Mouse (Mus musculus) thymus, adult 18-20 months (tissue): Measurements from ENCODE around the gene Cfap45.

Experiments used
- DNase-seq, 2 experiments: peaks; one replicate each; pipeline ENCODE4 v3.0.0; 2022; ENCODE audit warnings: mixed read lengths in 2 of 2

The Cfap45 gene

DNA sequence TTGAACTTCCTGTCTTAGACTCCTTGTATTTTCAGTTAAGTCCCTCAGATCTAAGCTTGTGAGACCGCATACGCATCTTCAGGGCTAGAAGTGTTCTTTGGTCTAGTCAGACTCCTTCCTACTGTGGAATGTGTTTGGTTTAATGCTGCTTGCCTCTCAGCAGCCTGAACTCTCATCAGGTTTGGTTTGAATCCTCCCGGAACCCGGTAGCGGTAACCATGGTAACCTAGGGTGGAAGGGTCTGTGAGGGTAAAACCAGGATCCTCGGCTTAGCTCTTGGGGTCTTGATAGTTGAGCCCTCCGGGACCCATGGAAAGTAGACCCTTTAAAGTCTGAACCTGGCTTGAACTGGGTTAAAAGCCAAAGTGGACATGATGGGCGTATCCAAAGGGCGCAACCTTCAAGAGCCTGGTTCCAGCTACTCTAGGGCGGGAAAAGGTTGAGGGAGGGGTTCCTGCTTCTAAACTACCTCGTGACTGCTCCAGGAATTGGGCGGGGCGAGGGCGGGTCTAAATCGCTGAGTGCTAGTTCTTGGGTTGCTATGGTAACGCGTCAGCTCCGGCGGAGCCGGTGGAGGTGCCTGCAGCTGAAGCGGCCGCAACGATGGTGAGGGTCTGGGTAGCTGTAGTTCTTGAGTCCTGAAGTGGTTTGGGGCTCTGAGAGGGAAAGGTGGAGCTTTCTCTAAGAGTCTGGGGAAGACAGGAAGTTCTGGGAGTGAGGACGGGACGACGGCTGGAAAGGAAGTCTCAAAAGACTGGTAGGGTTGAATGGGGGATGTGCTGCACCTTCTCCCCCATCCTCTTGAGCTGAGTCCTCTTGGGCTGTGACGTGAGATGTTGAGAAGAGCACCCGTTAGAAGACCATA is at the start of gene Cfap45:
TSS of gene Cfap45 (plus strand) at position 226 of the 865 bp plus-strand sequence.
- peak; percentile 85 to 91 for DNase-seq

DNA sequence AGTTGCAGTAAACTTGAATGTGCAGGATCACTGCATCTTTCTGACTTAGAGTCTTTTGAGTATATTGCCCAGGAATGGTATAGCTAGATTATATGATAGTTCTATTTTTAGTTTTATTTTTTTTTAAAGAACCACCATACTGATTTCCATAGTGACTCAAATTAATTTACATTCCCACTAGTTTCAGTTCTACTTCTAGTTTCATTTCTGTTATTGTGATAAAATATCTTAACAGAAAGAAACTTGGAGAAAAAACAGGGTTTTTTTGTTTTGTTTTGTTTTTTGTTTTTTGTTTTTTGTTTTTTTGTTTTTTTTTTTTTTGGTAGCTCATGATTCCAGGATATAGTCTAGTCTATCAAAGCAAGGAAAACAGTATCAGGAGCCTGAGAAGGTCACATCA is 47.7 kb upstream of the Cfap45 start:
- DNase-seq: no peak

DNA sequence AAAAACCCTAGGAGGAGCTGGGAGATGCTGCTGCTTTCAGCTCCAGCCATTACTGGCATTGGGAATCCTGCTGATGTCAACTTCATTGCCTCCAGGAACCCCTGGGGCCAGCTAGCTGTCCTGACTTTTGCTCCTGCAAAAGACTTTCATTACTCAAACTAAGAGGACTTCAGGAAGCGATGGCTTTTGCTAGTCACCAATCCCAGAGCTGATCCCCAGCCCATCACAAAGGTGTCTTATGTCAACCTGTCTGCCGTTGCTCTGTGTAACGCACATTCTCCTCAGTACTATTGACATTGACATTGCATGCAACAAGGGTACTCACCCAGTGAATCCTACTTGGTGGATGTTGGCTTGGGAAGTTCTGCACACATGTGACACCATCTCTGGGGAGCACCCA is 46.4 kb upstream of the Cfap45 start:
- DNase-seq: no peak

DNA sequence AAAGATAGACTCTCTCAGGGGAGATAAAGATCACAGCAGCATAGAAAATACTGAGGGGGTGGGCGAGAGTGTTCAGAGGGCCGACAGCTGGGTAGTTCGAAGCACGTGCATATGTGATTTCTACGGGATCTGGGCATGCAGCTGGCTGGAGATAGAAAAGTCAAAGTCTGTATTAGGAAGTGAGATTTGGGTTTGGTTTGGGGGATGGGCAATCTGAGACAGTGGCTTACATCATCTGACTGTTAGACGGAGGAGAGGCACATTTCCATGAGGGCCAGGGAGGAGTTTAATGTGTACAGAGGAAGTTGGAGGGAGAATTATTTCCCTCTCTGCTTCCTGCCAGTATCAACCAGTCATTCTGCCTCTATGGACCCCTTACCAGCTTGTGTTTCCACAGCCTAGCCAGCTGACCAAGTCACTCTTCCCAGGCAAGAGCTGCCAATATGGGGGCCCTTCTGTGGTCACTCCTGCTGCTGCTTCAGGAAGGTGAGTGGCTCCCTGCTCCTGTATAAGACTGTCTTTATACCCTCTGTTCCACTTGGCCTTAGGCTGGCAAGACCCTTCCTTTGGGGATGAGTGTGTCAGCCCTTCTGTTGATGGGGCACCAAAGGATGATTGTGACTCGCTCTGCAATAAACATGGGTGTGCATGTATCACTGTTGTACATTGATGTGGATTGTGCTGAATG is 45.4 kb upstream of the Cfap45 start, which contains the start of gene Slamf9:
TSS of gene Slamf9 (plus strand) at position 305 of the 688 bp plus-strand sequence.
- DNase-seq: no peak

DNA sequence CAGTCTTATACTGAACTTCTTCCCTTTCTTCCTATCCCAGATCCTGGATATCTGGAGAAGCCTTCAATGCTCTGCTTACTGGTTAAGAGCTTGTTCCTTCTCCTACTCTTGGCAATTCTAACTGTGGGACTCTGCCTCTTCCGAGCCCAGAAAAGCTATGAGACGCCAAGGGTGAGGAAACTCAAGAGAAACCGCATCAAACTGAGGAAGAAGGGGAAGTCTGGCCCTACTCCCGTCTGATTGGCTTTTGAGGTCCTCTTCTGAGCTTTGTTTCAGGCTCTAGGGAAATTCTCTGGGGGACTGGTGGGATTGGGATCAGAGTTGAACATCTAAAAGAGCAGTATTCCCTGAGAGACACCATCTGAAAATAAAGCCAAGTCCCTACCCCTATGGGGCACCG is 42.6 kb upstream of the Cfap45 start:
- DNase-seq: no peak

DNA sequence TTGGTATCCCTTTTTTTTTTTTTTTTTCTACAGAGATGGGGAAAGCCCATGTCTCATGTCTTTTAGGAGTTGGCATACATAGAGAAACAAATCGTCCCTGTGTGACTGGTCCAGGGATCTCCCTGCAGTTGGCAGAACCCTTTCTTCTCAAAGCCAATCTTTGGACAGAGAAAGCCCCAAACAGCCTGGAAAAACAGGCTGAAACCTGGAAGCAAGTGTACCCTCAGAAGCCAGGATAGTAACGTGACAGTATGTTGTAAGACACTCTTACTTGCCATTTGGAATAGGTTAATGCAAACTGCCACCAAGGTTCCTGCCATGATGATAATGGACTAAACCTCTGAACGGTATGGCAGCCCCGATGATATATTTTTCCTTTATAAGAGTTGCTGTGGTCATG is 40.2 kb upstream of the Cfap45 start:
- no peak for DNase-seq

DNA sequence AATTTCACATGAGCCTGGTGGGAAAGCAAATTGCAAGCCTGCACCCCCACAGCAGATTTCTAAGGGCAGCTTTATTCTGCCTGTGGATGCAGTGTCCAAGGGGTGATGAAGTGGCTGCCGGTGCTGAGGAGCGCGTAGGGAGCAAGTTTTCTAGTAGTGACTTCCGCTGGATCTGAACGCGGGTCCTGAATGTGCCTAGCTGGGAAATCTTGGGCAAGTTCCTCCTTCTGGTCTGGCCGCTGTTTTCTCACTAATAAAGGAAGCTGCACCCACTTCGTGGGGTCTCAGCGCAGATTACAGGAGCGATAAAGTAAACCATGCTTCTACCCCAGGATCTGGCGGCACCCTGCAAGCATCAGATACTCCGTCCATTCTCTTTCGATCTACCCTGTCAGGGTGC is 39.5 kb upstream of the Cfap45 start:
- no peak for DNase-seq

DNA sequence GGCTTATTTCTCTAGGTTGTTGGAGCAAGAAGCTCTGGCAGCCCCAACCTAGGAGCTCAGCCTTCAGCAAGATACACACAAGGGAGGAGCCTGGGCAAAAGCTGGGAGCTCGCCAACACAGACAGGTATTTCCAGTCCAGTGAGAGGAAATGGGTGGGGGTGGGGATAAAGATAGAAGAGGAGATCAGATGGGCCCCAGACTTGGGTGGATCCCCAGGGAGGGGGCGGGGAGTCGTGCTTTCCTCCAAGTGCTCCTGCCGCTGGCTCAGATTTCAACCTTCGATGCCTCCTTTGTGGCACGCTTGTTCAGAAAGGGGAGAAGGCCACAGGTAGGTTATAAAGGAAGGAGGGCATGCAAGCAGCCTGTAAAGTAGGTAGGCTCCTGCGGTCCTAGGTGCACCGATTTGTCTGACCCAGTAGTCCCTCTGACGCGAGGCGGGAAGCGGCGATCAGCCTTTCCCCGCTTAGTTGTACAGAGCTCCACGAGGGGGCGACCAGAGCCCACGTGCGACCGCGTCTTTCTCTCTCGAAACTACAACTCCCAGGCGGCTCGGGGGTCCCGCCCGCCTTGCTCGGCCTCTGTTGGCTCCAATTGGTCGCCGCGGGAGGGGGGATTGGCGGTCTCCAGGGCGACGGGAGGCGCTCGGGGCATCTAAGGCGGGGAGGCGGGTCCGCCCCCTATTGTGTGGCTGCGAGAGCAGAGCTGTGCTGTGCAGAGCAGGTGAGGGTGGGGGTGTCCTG is 38.9 kb upstream of the Cfap45 start, which contains the start of gene Igsf9:
TSS of gene Igsf9 (plus strand) at position 249 of the 741 bp plus-strand sequence.
- peak; percentile 93 to 95 for DNase-seq

DNA sequence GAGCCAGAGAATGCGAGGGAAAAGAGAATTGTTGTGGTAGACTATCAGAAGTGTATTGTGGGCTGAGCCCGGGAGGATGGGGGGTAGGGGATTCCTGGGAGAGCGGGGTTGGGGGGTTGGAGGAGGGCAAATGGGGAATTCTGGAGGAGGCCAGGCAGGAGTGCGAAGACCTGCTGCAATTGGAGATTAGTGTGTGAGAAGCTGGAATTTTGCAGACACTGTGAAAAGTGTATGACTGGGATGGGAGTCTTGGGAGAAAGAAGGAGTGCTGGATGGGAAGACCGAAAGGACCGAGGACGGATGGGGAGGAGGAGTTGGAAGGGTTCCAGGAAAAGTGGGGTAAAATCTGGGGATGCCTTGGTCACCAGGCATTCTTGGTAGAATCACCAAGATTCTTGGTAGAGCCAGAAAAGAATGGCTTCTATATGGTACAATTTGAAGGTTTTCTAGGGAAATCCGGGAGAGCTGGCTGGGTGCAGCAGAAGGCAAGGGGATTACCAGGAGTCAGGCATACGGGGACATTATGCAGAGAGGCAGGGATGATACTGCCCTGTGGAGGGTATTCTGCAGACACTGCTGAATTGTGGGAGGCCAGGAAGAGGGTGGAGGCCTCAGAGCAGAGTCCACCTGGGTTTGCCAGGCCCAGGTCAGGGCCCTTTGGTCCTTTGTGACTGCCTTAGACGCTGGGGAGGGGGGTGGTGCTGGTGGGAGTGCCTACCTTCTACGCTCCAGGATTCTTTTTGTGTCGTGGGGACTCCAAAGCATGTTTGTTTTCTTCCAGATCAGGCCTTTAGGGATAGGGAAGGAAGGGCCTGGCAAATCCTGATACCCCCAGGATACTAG is 37.9 kb upstream of the Cfap45 start:
- DNase-seq: no peak

DNA sequence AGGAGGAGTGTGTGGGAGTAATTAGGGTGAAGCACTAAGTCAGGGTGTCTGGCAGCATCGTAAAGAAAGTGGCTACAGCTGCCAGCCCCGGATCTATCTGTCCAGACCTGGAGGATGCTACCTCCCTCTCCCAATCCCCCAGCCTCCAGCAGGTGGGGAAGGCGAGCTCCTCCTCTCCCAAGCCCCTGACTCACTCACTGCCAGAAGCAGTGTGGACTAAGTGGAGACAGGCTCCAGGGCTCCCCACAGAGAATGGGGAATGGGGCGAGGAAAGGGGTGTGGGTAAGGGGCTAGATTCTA is 37.3 kb upstream of the Cfap45 start:
- DNase-seq: no peak

DNA sequence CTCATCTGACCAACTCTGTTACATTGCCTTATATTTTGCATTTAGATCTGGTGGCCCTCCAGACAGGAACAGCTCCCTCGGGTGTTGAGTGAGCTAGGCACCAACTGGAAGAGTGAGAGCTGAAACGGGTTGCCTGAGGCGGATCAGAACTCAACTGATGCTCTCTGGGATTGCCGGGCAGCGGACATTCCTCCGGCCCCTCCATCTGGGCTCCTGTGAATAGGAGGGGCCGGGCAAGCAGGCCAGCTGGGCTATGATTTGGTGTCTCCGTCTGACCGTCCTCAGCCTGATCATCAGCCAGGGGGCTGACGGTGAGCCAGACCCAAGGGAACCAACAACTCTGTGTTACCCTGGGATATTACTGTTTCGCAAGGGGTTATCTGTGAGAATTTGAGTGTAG is 36.4 kb upstream of the Cfap45 start:
- no peak for DNase-seq

DNA sequence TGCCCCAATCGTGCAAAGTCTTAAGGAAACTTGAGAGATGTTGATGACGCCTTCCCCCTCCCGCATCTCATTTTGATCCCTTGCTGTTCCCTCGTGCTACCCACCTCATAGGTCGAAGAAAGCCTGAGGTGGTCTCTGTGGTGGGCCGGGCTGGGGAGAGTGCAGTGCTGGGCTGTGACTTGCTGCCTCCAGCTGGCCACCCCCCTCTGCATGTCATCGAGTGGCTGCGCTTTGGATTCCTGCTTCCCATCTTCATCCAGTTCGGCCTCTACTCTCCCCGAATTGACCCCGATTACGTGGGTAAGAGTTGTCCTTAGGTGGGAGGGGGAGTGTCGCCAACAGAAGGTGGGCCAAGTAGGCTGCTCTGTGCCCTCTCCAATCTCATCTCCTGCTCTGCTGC is 35.9 kb upstream of the Cfap45 start:
- DNase-seq: no peak

DNA sequence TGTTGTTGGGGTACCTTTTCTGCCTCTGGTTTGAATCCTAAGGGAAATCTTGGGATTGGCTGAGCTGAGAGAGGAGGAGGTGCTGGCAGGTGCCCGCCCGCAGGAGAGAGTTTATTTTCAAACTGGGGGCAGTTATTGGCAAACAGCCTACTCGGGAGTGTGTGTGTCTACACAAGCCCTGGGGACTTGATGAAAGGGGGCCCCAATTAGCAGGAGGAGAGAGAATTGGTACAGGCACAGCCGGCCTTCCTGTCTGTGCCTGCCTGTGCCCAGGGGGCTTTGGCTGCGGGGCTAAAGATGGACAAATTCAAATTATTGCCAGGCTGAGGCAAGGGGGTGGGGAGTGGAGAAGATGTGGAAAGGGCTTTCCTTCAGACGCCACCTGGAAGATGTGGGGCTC is 34.8 kb upstream of the Cfap45 start:
- no peak for DNase-seq

DNA sequence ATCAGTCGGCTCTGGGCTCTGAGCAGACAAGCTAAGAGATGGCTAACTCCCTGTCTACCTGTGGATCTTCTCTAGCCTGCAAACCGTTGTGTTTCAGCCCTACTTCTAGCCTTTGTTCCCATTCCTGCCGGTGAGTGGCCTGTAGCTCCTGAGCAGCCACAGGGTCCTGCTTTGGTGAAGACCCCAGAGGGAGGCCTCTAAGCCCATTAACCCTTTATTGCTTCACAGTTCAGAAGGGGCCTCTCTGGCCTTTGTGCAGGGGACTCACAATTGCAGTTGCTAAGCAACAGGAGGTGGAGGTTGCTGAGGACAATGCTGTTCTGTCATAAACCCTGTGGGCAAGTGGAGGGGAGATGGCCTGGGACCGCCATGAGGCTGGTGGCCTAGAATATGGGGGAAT is 34.4 kb upstream of the Cfap45 start:
- DNase-seq: no peak

DNA sequence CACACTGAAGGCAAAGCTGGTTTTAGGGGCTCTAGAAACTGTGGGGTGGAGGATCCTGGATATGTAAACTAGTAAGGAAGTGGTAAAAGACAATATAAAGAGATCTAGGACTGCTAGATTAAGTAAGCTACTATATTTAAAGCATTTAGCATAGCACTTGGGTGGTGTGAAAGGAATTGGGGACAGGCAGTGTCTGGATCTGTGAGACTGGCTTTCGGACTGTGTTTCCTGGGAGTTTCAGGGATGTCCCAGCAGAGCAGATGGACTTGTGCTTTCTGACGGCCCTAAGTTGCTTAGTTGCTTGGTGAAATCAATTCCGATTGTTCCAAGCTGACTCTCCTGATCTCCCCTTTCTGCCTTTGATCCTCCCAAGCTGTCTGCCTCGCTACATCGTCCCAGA is 34.0 kb upstream of the Cfap45 start:
- no peak for DNase-seq

DNA sequence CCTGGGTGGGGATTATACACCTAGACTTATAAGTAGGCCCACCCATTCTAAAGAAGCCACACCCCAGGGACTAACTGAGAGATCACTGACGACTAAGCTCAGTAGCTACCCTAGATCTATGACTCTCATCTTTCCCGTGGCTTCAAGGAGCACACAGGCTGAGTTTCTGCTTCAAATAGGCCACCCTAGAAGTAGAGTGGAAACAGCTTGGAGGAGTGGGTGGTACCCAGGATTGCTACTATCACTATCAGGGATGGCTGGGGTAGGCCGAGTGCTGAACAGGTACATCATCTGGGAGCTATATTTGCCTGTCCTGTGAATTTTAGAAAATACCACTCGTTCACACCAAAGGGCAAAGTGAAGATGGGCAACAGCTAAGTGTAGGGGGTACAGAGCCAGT is 32.7 kb upstream of the Cfap45 start:
- no peak for DNase-seq

DNA sequence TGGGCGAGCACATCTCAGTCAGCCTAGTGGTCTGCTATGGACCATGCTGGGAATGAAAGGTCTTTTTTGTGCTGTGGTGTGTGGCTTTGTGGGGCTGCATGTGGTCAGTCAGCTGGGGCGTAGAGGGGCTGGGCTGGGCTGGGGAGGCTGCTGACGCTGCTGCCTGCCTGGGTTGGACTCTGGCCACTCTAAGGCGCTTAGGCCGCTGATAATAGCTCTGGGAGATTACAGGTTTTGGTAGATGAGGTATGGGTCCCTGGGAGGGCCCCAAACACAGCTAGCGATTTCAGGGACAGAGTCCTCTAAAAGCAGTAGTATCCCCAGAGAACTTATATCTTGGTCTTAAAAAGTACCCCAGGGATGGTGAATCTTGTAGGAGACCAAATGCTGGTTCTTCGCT is 31.8 kb upstream of the Cfap45 start:
- no peak for DNase-seq

DNA sequence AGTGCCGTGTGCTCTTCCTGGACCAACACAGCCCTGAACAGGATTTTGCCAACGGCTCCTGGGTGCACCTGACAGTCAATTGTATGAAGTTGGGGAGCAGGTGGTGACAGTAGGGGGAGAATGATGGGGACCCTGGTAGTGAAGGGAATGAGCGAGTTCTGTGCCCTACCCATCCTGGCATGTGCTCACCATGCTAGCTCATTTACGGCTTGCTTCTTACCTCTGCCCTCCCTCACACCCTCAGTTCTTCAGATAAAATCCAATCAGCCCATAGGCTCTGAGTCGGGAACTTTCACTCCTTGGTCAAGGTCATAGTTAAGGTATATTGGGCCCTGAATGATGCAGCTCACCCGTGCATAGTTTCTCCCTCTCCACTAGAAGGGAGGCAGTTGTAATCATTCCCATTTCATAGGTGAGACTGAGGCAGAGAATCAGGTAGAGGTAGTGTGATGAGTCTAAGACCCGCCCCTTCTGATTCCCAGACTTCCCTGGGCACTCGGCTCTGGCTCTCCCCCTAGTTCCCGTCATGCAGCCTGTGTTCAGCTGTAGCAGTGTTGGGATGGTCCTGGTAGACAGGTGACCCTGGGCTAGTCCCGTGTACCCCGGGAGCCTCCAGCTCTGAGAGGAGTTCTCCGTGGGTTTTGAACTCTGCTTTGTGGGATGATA is 30.9 kb upstream of the Cfap45 start:
- no peak for DNase-seq

DNA sequence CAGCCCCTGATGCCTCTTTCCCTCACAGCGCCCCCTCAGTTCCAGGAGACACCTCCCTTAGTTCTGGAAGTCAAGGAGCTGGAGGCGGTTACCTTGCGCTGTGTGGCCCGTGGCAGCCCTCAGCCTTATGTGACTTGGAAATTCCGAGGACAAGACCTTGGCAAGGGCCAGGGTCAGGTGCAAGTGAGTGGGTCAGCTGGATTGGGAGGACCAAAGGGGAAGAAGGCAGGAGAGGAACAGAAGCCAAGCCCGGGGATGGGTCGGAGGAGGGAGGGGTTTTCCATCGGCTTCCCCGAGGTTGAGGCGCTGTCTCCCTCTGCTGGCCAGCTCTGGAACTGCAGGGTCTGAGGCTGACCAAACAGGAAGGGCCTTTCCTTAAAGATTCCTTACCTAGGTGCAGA is 30.3 kb upstream of the Cfap45 start:
- peak; percentile 51 to 60 for DNase-seq

DNA sequence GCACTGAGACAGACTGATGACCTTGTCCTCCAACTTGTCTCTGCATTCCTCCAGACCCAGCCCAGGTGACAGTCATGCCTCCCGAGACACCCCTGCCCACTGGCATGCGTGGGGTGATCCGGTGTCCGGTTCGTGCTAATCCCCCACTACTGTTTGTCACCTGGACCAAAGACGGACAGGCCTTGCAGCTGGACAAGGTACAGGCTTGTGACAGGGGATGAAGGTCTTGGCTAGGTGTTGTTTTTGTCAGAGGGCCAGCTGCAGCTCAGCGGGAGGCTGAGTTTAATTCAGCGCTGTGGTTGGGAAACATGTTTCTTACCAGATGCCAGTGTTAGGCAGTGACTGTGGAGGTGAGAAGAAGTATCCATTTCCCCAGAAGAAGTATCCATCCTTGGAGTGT is 28.6 kb upstream of the Cfap45 start:
- DNase-seq: no peak

DNA sequence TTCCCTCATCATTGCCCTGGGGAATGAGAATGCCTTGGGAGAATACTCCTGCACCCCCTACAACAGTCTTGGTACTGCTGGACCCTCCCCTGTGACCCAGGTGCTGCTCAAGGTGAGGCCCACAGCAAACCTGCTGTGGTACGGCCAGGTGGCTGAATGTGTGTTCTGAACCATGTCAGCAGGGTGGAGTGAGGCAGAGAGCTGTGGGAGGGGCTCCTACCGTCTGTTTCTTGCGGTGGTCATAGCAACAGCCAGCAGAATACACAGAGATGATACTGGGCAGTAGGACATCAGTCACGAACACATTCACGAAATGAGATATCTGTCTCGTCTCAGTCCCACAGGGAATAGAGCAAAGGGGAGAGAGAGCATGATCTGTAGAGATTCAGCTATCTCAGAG is 27.1 kb upstream of the Cfap45 start:
- no peak for DNase-seq

DNA sequence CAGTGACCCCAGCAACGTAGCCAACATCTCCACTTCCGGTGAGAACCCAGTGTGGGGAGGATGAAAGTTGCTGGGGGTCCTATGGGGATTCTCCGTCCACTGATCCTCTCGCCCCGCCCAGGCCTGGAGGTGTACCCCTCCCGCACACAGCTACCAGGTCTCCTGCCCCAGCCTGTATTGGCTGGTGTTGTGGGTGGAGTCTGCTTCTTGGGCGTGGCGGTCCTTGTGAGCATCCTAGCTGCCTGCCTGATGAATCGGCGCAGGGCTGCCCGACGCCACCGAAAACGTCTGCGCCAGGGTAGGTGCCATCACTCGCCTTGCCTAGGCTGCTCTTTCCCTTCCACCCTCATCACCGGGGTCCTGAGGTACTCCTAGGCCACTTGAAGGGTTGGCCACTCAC is 24.6 kb upstream of the Cfap45 start:
- DNase-seq: no peak
